Mouse (Mus musculus) erythroblast, embryonic 14.5 days (primary cell): Measurements from ENCODE around the gene Madd.

ENCODE experiments used
- GATA1 ChIP-seq: IDR thresholded peaks from 2 replicates; pipeline ENCODE4 v1.6.1; 2012; ENCODE audit warnings: low read length, inconsistent platforms, mixed read lengths
- TAL1 ChIP-seq: IDR thresholded peaks from 3 replicates; pipeline ENCODE4 v1.6.1; 2012; ENCODE audit warnings: low read length, inconsistent platforms, mixed read lengths

DNA sequence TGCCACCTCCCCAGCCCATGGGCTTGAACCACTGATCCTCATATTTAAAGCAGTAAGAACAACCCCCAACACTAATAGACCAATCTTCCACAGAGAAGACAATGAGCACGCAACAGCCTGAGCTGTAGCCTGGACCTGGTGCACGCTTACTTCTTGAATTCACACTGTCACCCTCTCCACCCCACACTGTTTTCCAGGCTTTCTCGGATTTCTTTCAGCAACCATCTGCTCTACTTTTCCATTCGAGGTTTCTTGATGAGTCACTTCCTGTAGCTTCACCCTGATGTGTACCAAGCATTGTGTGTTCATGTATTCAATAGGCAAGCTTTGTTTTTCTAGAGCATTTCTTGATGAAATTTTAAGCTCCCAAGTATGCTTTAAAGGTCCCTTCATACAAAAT, 3.8 kb upstream of the Madd start:
- TF ChIP-seq GATA1 (no peak), TAL1 (no peak)
